Mouse (Mus musculus): ENCODE measurements around the gene Gpr34. TPM values are rescaled to one million over a fixed set of nuclear protein-coding genes. Genes with fewer than 3 reads are reported as not detected.

Gene Gpr34
- polyA plus RNA-seq, 1 experiment, result 1.4 TPM

GRCm38 (mm10) chrX:13636398-13636797, 4.5 kb downstream of the Gpr34 start:
- TF ChIP-seq CTCF (IDR thresholded peaks at IDR 0.05; ENCODE audit: borderline replicate concordance, extremely low read depth, insufficient read depth, insufficient read length) (no peak), POLR2A (IDR thresholded peaks at IDR 0.05; ENCODE audit: borderline replicate concordance, extremely low read depth, insufficient read depth, insufficient read length, poor library complexity, severe bottlenecking) (no peak)
- DNase-seq (ENCODE audit: low read depth), result no peak

DNA sequence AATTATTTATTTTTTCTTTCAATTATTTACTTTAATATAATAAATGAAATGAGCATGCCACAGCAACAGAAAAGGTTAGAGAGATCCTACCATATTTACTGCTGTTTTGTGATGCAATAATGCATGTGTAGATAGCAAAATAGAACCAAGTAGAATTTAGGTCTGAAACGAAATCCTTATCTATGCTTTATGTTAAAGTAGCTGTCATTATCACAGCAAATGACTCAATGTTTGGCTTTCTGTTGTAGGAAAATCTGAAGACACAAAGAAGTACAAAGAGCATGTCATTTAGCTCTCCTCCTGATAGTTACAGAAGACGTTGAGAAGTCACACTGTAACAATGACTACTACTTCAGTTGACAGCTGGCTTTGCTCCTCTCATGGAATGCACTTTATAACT, 7.0 kb downstream of the Gpr34 start:
- TF ChIP-seq CTCF (IDR thresholded peaks at IDR 0.05; ENCODE audit: borderline replicate concordance, extremely low read depth, insufficient read depth, insufficient read length) (no peak), POLR2A (IDR thresholded peaks at IDR 0.05; ENCODE audit: borderline replicate concordance, extremely low read depth, insufficient read depth, insufficient read length, poor library complexity, severe bottlenecking) (no peak)
- DNase-seq (ENCODE audit: low read depth), result no peak

DNA sequence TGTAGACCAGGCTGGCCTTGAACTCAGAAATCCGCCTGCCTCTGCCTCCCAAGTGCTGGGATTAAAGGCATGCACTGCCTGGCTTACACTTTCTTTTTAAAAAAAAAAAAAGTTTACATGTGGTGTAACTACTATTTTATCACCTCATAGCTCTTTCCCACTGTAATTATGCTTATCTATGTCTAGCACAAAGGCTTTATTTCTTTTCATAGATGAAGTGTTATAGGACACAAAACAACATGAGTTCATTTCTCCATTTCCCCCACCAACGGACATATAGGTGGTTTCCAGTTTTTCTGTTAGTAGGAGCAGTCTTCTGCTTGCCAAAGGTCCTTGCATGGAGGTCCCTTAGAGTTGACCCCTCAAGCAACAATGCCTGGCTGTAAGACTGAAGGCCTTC, 20.0 kb downstream of the Gpr34 start:
- no peak for DNase-seq (ENCODE audit: low read depth)
- TF ChIP-seq POLR2A (IDR thresholded peaks at IDR 0.05; ENCODE audit: borderline replicate concordance, extremely low read depth, insufficient read depth, insufficient read length, poor library complexity, severe bottlenecking) (no peak), CTCF (IDR thresholded peaks at IDR 0.05; ENCODE audit: borderline replicate concordance, extremely low read depth, insufficient read depth, insufficient read length) (no peak)

- TF ChIP-seq POLR2A (IDR thresholded peaks at IDR 0.05; ENCODE audit: borderline replicate concordance, extremely low read depth, insufficient read depth, insufficient read length, poor library complexity, severe bottlenecking) (no peak), CTCF (IDR thresholded peaks at IDR 0.05; ENCODE audit: borderline replicate concordance, extremely low read depth, insufficient read depth, insufficient read length) (no peak)
- no peak for DNase-seq (ENCODE audit: low read depth)
These were observed 20.4 kb downstream of the Gpr34 start for GRCm38 (mm10) chrX:13652291-13652690.

- no peak for TF ChIP-seq POLR2A (IDR thresholded peaks at IDR 0.05; ENCODE audit: borderline replicate concordance, extremely low read depth, insufficient read depth, insufficient read length, poor library complexity, severe bottlenecking)
- TF ChIP-seq CTCF (IDR thresholded peaks at IDR 0.05; ENCODE audit: borderline replicate concordance, extremely low read depth, insufficient read depth, insufficient read length), result no peak
These were observed 23.1 kb downstream of the Gpr34 start for GRCm38 (mm10) chrX:13655005-13655421.

DNA sequence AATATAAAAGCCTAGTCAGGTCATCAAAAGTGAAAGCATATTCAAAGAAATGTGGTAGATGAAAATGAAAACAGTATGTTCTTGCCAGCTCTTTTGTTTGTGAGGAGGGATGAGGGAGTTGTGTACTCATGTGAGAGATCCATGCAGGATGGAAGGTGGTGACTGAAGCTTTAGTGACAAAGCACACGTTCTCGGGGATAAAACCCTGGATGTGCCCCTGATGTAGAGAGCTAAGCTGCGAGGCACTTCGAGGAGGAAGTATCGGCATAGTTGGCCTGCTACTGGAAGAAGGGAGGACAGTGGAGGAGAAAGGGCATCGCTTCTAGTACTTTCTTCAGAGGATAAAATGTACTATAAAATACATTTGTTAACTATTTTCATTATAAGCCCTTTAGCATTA, 24.0 kb downstream of the Gpr34 start:
- no peak for TF ChIP-seq POLR2A (IDR thresholded peaks at IDR 0.05; ENCODE audit: borderline replicate concordance, extremely low read depth, insufficient read depth, insufficient read length, poor library complexity, severe bottlenecking)
- TF ChIP-seq CTCF (IDR thresholded peaks at IDR 0.05; ENCODE audit: borderline replicate concordance, extremely low read depth, insufficient read depth, insufficient read length), result no peak
- DNase-seq (ENCODE audit: low read depth), result no peak

More at GRCm38 (mm10) chrX:13655005-13655421, 23.1 kb downstream of the Gpr34 start:
- no peak for DNase-seq (ENCODE audit: low read depth)

DNA sequence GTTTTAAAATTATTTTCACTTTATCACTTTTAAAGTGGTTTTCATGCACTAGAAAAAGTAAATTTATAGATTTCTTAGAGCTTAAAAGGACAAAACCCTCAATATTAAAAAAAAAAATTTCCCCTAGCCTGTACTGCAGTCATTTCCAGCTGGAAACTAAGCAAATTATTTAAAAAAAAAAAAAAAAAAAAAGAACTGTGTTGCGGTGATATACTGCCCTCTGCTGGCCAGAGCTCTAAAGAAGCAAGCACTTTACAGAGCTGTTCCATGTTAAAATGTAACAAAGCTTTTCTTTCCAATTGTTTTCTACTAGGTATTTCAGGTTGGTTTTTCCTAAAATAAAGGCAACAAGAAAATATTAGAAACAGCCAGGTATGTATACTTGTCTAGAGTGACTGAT, 24.8 kb downstream of the Gpr34 start:
- TF ChIP-seq POLR2A (IDR thresholded peaks at IDR 0.05; ENCODE audit: borderline replicate concordance, extremely low read depth, insufficient read depth, insufficient read length, poor library complexity, severe bottlenecking), result no peak
- TF ChIP-seq CTCF (IDR thresholded peaks at IDR 0.05; ENCODE audit: borderline replicate concordance, extremely low read depth, insufficient read depth, insufficient read length), result peak; percentile 52; the same call in 1 of the 2 replicates
- DNase-seq (ENCODE audit: low read depth), result peak; percentile 76

GRCm38 (mm10) chrX:13658616-13659140, 26.8 kb downstream of the Gpr34 start:
- TF ChIP-seq POLR2A (IDR thresholded peaks at IDR 0.05; ENCODE audit: borderline replicate concordance, extremely low read depth, insufficient read depth, insufficient read length, poor library complexity, severe bottlenecking), result no peak
- no peak for TF ChIP-seq CTCF (IDR thresholded peaks at IDR 0.05; ENCODE audit: borderline replicate concordance, extremely low read depth, insufficient read depth, insufficient read length)
- DNase-seq (ENCODE audit: low read depth), result no peak

DNA sequence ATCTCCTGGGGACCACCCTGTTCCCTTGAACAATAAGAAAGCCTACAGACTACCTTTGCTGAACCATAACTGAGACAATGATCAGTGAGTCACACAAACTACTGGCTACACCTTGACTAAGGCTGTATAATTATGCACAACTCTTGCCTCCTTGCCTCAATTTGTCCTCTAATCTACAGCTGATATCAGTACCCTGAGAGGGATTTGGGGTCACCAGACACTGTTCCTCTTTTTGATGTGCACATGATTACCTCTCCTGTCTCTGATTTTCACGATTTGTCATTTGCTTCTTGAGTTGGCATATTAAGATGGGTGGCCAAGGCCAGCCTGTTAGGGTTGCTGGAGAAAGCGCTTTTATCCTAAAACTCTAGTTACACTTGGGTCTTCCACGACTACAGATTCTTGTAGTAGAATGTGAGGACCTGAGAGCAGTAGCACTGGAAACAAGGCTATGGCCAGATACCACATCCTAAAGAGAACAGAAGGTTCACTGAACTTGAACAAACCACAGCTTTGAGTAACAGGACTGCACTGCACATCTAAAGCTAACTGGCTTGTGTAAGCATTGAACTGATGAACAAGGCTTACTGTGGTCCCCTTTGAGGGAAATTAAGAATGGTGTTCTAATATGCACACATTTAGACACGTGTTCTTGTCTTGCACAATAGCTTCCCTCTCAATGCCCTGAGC, 27.5 kb downstream of the Gpr34 start:
- no peak for TF ChIP-seq CTCF (IDR thresholded peaks at IDR 0.05; ENCODE audit: borderline replicate concordance, extremely low read depth, insufficient read depth, insufficient read length)
- no peak for TF ChIP-seq POLR2A (IDR thresholded peaks at IDR 0.05; ENCODE audit: borderline replicate concordance, extremely low read depth, insufficient read depth, insufficient read length, poor library complexity, severe bottlenecking)

DNA sequence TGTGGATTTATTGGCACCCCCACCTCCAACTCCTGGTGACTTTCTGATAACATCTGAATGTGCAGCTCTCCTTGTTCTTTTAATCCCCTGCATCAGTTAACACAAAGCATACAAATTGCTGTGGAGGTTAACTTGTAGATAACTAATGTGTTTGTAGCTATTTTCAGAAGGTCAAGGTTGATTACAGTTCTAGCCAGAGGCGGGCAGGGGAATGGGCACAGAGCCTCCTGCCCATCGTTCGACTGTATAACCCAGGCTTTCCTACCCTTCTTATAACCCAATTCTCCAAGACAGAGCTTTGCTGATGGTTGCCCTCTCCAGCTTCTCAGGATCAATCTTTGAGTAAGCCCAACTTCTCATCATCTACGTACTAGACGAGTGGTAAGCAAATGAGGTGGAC, 29.2 kb downstream of the Gpr34 start, which contains the start of gene Gpr82:
TSS of gene Gpr82 (plus strand) at position 301 of the 400 bp plus-strand sequence.
- no peak for DNase-seq (ENCODE audit: low read depth)
- no peak for TF ChIP-seq POLR2A (IDR thresholded peaks at IDR 0.05; ENCODE audit: borderline replicate concordance, extremely low read depth, insufficient read depth, insufficient read length, poor library complexity, severe bottlenecking)
- no peak for TF ChIP-seq CTCF (IDR thresholded peaks at IDR 0.05; ENCODE audit: borderline replicate concordance, extremely low read depth, insufficient read depth, insufficient read length)

More for the DNA sequence above, 27.5 kb downstream of the Gpr34 start:
- no peak for DNase-seq (ENCODE audit: low read depth)

- DNase-seq (ENCODE audit: low read depth), result no peak
- no peak for TF ChIP-seq POLR2A (IDR thresholded peaks at IDR 0.05; ENCODE audit: borderline replicate concordance, extremely low read depth, insufficient read depth, insufficient read length, poor library complexity, severe bottlenecking)
- TF ChIP-seq CTCF (IDR thresholded peaks at IDR 0.05; ENCODE audit: borderline replicate concordance, extremely low read depth, insufficient read depth, insufficient read length), result no peak
These were observed 37.0 kb downstream of the Gpr34 start for GRCm38 (mm10) chrX:13668867-13669266.

DNA sequence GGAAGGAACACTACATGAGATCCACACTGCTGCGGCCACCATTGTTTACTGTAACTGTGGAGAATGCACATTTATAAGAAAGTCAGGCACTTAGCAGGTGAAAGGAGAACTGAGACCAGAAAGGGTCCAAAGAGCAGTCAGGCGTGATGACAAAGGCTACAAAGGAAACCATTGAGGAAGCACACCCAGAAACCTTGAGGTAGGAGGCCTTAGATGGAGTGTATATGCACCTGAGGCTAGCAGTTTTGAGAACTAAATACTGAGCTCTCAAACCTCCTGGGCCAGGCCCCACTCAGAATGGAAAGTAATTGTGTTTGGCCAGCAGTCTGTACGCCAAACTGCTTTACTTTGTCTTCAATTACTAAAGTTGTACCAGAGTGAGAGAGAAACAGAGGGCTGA, 38.5 kb downstream of the Gpr34 start:
- DNase-seq (ENCODE audit: low read depth), result no peak
- TF ChIP-seq CTCF (IDR thresholded peaks at IDR 0.05; ENCODE audit: borderline replicate concordance, extremely low read depth, insufficient read depth, insufficient read length) (no peak), POLR2A (IDR thresholded peaks at IDR 0.05; ENCODE audit: borderline replicate concordance, extremely low read depth, insufficient read depth, insufficient read length, poor library complexity, severe bottlenecking) (no peak)

All from brain, embryonic 14.5 days (tissue).